Mouse (Mus musculus): ENCODE data around the gene Tagap1. TPM values are rescaled to one million over a fixed set of nuclear protein-coding genes. Genes with fewer than 3 reads are reported as not detected.

Tagap1 gene
- 33.7 and 52.2 TPM in 2 replicates for polyA plus RNA-seq (2012; rRNA removed)

GRCm38 (mm10) chr17:6960776-6961175 is at the start of gene Tagap1:
Tagap1 (minus strand) TSS chr17:6961156.

DNA sequence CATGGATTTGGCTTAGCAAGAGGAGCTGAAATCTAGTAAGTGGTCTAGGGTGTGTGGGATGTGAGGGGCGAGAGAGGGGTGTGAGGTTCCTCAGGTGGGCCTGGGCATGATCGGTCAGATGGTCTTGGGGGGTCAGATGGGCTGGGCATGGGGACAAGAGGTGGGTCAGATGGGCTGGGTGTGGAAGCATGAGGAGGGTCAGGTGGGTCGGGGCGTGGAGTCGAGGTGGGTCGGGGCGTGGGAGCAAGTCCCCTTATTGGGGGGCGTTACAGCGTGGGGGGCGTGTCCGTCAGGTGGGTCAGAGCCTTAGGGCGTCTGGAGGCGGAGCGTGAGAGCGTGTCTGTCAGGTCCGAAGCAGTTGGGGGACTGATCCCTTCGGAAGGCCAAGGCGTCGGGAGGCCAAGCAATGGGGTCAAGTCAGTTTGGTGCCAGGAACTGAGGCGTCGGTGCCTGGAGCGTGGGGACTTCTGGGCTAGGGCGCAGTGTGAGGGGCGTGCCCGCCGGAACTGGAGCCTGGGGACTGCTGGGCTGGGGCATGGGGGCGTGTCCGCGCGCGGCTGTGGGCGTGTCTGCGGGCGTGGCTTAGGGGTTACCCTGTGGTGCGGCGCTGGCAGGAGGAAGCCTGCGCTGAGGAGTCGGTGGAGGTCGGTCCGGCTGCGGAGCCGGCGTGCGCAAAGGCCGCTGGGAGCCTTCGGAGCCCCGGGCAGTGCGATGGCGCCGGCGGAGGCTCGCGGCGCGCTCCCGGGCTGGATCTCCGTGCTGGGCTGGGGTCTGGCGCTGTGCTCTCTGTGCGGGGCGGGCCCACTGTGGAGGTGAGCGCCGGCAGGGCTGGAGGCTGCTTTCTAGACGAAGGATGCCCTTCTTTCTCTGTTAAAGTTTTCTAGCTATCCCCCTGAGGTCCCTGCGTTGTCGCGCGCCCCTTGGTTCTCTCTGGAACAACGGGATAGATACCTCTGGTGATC is 17.6 kb upstream of the Tagap1 start, which contains the start of gene Gm49721:
Gene Gm49721 (plus strand): TSS at position 618 of the 962 bp plus-strand sequence.

GRCm38 (mm10) chr17:6970334-6970733 is 9.4 kb upstream of the Tagap1 start, which contains the start of gene Rnaset2b:
Rnaset2b (plus strand) TSS chr17:6970634.

GRCm38 (mm10) chr17:6947984-6948768 is 12.8 kb downstream of the Tagap1 start, which contains the start of gene Rsph3b:
Rsph3b (minus strand) TSS chr17:6948682.

Other genes with a start within 250 kb of the Tagap1 start
- 40.5 and 154 TPM in 2 replicates for gene Ezr, start 178.4 kb downstream of the Tagap1 start, polyA plus RNA-seq (2012; rRNA removed)
- gene Rsph3b, start 12.5 kb downstream of the Tagap1 start, polyA plus RNA-seq (2012; rRNA removed), result 23.2 and 25.1 TPM in 2 replicates
- 79.8 and 109 TPM in 2 replicates for gene Rnaset2b, start 9.5 kb upstream of the Tagap1 start, polyA plus RNA-seq (2012; rRNA removed)
- gene Gm49721, start 17.7 kb upstream of the Tagap1 start, polyA plus RNA-seq (2012; rRNA removed), result 0.13 and 0.56 TPM in 2 replicates
- gene Gm1604a, start 64.4 kb upstream of the Tagap1 start, polyA plus RNA-seq (2012; rRNA removed), result 0.10 TPM in 1 of 2 replicates, not detected in the other
- gene Rps6ka2, start 209.0 kb upstream of the Tagap1 start, polyA plus RNA-seq (2012; rRNA removed), result 20.1 and 28.0 TPM in 2 replicates

Measured in central nervous system, embryonic 11.5 days (tissue).